Mouse (Mus musculus) forebrain, postnatal 0 days (tissue): ENCODE results near the gene Flvcr2. TPM values are rescaled to one million over a fixed set of nuclear protein-coding genes. Genes with fewer than 3 reads are reported as not detected.

ENCODE experiments used
- ATAC-seq: fragments of 200-750 bp; cut with Nextera tagmentation; 2 replicates; pipeline ENCODE4 v1.8.0; 2017; ENCODE audit warnings: mild to moderate bottlenecking, moderate library complexity
- DNase-seq: peaks from one replicate; pipeline ENCODE4 v3.0.0-alpha.2; 2015
- H3K27ac ChIP-seq: fragments of 300-500 bp; sonication (generic); 2 replicates; pipeline ENCODE4 v1.5.1; 2014; ENCODE audit warnings: low read depth, mild to moderate bottlenecking, antibody characterized with exemption, low read length, moderate library complexity, mixed read lengths
- H3K27me3 ChIP-seq: fragments of 300-500 bp; sonication (generic); 2 replicates; pipeline ENCODE4 v1.6.1; 2014; ENCODE audit warnings: mild to moderate bottlenecking, low read length, mixed read lengths; ENCODE audit not compliant: insufficient read depth
- H3K36me3 ChIP-seq: fragments of 300-500 bp; sonication (generic); 2 replicates; pipeline ENCODE4 v1.6.1; 2014; ENCODE audit warnings: mild to moderate bottlenecking, moderate library complexity; ENCODE audit not compliant: insufficient read depth
- H3K4me1 ChIP-seq: fragments of 300-500 bp; sonication (generic); 2 replicates; pipeline ENCODE4 v1.6.1; 2014; ENCODE audit warnings: antibody characterized with exemption; ENCODE audit not compliant: insufficient read depth
- H3K4me2 ChIP-seq: fragments of 300-500 bp; sonication (generic); 2 replicates; pipeline ENCODE4 v1.6.1; 2014; ENCODE audit warnings: low read depth, mild to moderate bottlenecking, moderate library complexity
- H3K4me3 ChIP-seq: fragments of 300-500 bp; sonication (generic); 2 replicates; pipeline ENCODE4 v1.5.1; 2014; ENCODE audit warnings: low read depth, low read length, mixed read lengths
- H3K9ac ChIP-seq: fragments of 300-500 bp; sonication (generic); 2 replicates; pipeline ENCODE4 v1.6.1; 2014; ENCODE audit warnings: mild to moderate bottlenecking
- H3K9me3 ChIP-seq: fragments of 300-500 bp; sonication (generic); 2 replicates; pipeline ENCODE4 v1.6.1; 2016; ENCODE audit warnings: low read length
- CTCF ChIP-seq: sonication (generic); IDR thresholded peaks from 2 replicates; pipeline ENCODE4 v1.5.1; 2016; ENCODE audit warnings: antibody characterized with exemption, control low read depth, low read depth
- WGBS: fragments of 180-500 bp; shearing (Covaris S2); extraction: QIAGEN DNeasy Blood & Tissue Kit; methylation state at CpG from one replicate; pipeline ENCODE4 v1.1.7; 2014; 5-methylcytosine and 5-hydroxymethylcytosine counted together
- polyA plus RNA-seq: library from polyadenylated mRNA; unstranded; fragments of >200 nt; fragmentation: Nextera tagmentation; extraction: Ambion mirVana; gene quantifications from 2 replicates; pipeline ENCODE4 v1.2.1, GENCODE M21; 2015
- total RNA-seq: library from RNA; depleted of rRNA; stranded (reverse); fragments of >200 nt; gene quantifications from 2 replicates; pipeline ENCODE4 v1.2.3, GENCODE M21; 2014

The Flvcr2 gene
- total and polyA plus RNA-seq, 2 experiments from 2014 or later, result 4.0 to 6.9 TPM

DNA sequence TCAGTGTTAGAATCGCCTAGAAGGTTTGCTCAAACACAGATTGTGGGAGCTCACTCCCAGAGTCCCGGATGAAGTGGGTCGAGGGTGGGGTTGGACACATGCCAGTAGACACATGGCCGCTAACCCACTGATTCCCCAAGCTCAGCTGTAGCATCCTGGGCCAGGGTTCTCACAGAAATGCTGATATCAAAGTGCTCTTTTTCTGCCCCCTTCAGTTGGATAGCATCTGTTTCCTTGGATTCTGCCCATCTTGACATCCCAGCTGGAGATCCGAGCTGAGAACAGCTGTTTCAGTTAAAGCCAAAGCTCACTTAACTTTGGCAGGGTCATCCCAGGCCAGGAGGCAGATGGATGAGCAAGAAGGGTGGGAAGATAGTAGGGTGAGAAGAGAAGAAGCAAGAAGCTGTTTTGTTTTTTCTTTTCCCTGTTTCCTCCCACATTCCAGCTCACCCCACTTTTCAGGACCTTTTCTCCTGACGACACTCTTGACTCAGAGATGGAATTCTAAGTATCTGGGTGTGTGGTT is 46.5 kb downstream of the Flvcr2 start:
- DNase-seq (peak; percentile 33), ATAC-seq (0 out of 2 replicates have a peak, but pooled peaks have one; percentile 20)
- no peak for TF ChIP-seq CTCF
- no peak overlapping the region for H3K4me2 ChIP-seq
- no peaks in the 10 kb centered on the region for H3K4me1 ChIP-seq
- H3K27me3 ChIP-seq, result no peaks in the 10 kb centered on the region
- H3K9ac ChIP-seq, result no peak overlapping the region
- WGBS, result 60% methylated on average over 6 of the region's 6 CpGs
- no peaks in the 10 kb centered on the region for H3K9me3 ChIP-seq
- no peak overlapping the region for H3K27ac ChIP-seq
- H3K36me3 ChIP-seq, result no peaks in the 10 kb centered on the region
- H3K4me3 ChIP-seq, result no peak overlapping the region

DNA sequence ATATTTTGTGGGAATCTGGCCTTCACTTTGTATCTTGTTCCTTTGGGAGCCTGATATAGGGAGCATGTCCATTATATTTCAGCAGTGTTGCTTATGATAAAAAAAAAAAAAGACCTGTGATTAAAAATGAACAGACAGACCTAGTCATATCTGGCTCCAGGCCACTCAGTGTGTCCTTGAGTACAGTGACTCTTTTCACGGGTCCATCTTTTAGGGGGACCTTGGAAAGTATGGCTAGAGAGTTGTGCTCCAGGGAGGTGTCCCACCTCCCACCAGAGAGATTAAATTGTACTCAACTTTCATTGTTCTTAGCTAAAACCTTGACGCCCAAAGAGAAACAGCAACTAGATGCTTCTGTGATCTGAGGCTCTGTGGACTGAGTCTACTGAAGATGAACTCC is 47.8 kb downstream of the Flvcr2 start:
- H3K9ac ChIP-seq, result no peak overlapping the region
- H3K4me3 ChIP-seq, result no peak overlapping the region
- no peak for TF ChIP-seq CTCF
- H3K36me3 ChIP-seq, result no peaks in the 10 kb centered on the region
- no peak for DNase-seq
- H3K4me2 ChIP-seq, result no peak overlapping the region
- no peak overlapping the region for H3K27ac ChIP-seq
- no peaks in the 10 kb centered on the region for H3K9me3 ChIP-seq
- no peaks in the 10 kb centered on the region for H3K4me1 ChIP-seq
- no peak for ATAC-seq
- no peaks in the 10 kb centered on the region for H3K27me3 ChIP-seq
- whole genome bisulfite sequencing, result 80% methylated on average over 2 of the region's 2 CpGs

DNA sequence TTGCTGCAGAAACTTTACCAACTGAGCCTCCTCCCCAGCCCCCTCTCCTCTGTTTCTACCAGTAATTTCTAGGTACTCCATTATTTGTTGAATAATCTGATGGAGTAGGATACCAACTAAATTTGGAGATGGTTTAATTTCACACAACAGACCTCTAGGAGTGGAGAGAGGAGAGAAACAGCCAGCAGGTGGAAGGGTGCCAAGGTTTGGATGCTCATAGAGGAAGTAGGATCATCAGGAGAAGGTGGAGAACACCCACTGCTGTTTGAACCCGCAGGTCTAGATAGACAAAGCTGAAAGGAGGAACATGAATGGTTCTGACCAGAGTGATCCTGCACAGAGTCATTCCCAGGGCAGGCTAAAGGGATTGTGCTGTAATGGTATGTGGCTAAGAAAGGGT is 49.2 kb downstream of the Flvcr2 start:
- no peaks in the 10 kb centered on the region for H3K4me1 ChIP-seq
- TF ChIP-seq CTCF, result no peak
- H3K4me3 ChIP-seq, result no peak overlapping the region
- H3K27ac ChIP-seq, result no peak overlapping the region
- ATAC-seq (no peak), DNase-seq (no peak)
- no peak overlapping the region for H3K4me2 ChIP-seq
- 88% methylated on average over 1 of the region's 1 CpGs for WGBS
- H3K27me3 ChIP-seq, result no peaks in the 10 kb centered on the region
- no peak overlapping the region for H3K9ac ChIP-seq
- no peaks in the 10 kb centered on the region for H3K36me3 ChIP-seq
- H3K9me3 ChIP-seq, result no peaks in the 10 kb centered on the region

DNA sequence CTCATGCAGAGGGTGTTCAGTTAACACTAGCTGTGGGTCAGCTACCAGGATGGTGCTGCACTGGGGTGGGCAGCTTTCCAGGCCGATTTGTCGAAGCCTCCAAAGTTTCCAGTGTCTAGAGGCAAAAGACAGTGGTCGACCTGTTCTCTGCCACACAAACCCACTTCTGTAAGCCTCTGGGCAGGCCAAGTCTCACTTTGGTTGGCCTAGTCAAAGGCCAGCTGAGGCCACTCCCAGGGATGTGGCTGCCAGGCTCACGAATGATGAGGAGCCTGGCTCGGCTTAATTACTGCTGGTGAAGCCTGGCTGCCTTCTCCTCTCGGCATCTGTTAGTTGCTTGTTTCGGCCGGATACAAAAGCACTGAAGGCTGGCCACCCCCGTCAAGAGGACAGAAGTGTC is 53.7 kb downstream of the Flvcr2 start:
- 51% methylated on average over 9 of the region's 9 CpGs for WGBS
- no peak for TF ChIP-seq CTCF
- H3K4me3 ChIP-seq, result no peak overlapping the region
- no peaks in the 10 kb centered on the region for H3K27me3 ChIP-seq
- no peaks in the 10 kb centered on the region for H3K36me3 ChIP-seq
- H3K9me3 ChIP-seq, result no peaks in the 10 kb centered on the region
- H3K4me1 ChIP-seq, result no peaks in the 10 kb centered on the region
- no peak overlapping the region for H3K27ac ChIP-seq
- ATAC-seq (no peak; the same call in 1 of the 2 replicates), DNase-seq (peak; percentile 18)
- H3K4me2 ChIP-seq, result no peak overlapping the region
- no peak overlapping the region for H3K9ac ChIP-seq

DNA sequence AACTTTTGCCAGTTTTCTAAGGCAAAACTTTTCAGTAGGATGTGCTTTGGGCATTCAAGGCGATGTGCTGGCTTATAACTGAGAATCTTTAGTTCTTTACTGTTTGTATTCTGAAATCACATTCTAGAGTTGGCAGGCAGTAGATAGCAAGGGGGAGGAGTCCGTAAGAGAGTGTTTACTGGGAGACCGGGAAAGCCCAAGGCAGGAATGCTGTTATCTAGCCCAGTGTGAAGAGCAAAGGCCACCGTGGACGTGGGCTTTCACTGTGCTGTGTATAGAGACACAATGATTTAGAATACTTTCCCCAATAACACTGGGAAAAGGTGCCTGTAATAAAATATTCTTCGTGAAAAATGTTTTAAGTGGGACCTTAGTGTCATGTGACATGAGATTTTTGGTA is 63.4 kb downstream of the Flvcr2 start:
- Histone ChIP-seq H3K9ac (no peak overlapping the region), H3K27ac (no peak overlapping the region), H3K4me2 (no peak overlapping the region), H3K36me3 (peaks cover 23% of the 10 kb centered on the region), H3K27me3 (no peaks in the 10 kb centered on the region), H3K9me3 (no peaks in the 10 kb centered on the region), H3K4me3 (no peak overlapping the region), H3K4me1 (no peaks in the 10 kb centered on the region)
- WGBS, result 75% methylated on average over 6 of the region's 6 CpGs
- ATAC-seq, result no peak
- no peak for TF ChIP-seq CTCF
- DNase-seq, result no peak

DNA sequence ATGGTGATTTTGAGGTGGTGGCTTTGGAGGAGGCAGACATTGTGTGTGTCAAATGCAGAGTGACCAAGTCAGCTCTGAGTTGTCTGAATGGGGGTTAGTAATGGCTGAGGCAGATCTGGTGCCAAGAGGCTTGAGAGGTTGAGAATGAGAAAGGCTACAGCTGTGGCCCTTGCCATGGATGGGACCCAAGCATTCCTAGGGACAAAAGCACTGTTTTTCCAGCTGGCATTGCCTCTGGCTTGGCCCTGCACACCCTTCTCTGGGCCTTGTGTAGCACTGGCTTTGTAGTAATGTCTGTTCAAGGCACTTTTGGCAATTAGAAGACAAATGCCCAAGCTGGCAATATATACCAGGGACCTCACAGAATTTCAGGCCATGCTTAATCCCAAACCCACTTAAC is 64.6 kb downstream of the Flvcr2 start:
- no peak overlapping the region for H3K4me3 ChIP-seq
- no peaks in the 10 kb centered on the region for H3K27me3 ChIP-seq
- no peak overlapping the region for H3K9ac ChIP-seq
- no peaks in the 10 kb centered on the region for H3K4me1 ChIP-seq
- TF ChIP-seq CTCF, result no peak
- H3K36me3 ChIP-seq, result peaks cover 31% of the 10 kb centered on the region
- H3K4me2 ChIP-seq, result no peak overlapping the region
- no peak for DNase-seq
- no peak overlapping the region for H3K27ac ChIP-seq
- no peaks in the 10 kb centered on the region for H3K9me3 ChIP-seq
- ATAC-seq, result no peak

DNA sequence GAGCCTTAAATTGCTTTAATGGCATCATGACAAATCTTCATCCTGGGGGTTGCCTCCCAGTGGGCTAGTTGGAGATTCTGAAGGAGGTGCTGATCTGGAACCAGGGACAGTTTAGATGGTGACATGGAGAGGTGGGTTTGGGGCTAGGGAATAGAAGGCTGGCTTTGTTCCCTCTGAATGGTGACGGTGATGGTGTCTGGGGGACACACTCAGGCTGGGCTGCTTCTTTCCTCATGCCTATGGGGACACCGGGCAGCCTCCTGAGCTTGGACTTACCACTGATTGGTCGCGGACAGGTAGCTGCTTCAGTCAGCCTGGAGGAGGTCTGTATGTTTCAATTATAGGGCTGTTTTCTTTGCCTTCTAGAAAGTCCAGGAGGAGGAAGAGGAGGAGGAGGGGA is 65.3 kb downstream of the Flvcr2 start:
- H3K27ac ChIP-seq, result no peak overlapping the region
- no peak for DNase-seq
- H3K9me3 ChIP-seq, result no peaks in the 10 kb centered on the region
- WGBS, result 96% methylated on average over 4 of the region's 4 CpGs
- no peak overlapping the region for H3K4me3 ChIP-seq
- no peak overlapping the region for H3K4me2 ChIP-seq
- TF ChIP-seq CTCF, result no peak
- H3K36me3 ChIP-seq, result peaks cover 38% of the 10 kb centered on the region
- no peaks in the 10 kb centered on the region for H3K27me3 ChIP-seq
- no peaks in the 10 kb centered on the region for H3K4me1 ChIP-seq
- ATAC-seq, result no peak
- H3K9ac ChIP-seq, result no peak overlapping the region

DNA sequence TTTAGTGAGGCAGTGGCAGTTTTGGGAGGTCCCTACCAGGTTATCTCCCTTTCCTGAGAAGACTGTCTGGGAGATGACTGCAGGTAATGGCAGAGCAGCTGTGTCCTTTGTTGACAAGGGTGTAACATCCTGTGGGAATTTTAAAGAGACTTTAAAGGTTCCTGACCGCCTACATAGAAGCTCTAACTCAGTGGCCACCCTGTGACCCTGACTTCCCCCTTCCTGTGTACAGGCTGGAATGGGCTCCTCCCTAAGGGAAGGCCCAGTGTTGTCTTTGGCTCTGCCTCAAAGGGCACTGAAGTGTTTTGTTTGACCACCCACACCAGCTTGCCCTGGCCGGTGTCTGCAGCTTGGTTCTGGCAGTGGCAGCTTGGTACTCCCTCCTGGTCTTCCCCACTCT is 67.3 kb downstream of the Flvcr2 start:
- DNase-seq (no peak), ATAC-seq (no peak)
- Histone ChIP-seq H3K9me3 (no peaks in the 10 kb centered on the region), H3K27me3 (no peaks in the 10 kb centered on the region), H3K4me2 (no peak overlapping the region), H3K27ac (no peak overlapping the region), H3K9ac (no peak overlapping the region), H3K36me3 (peaks cover 50% of the 10 kb centered on the region), H3K4me3 (no peak overlapping the region), H3K4me1 (no peaks in the 10 kb centered on the region)
- TF ChIP-seq CTCF, result no peak
- 77% methylated on average over 2 of the region's 2 CpGs for WGBS
